28 mouse cellular contexts compared by ENCODE assay signal in the genomic region with DNA sequence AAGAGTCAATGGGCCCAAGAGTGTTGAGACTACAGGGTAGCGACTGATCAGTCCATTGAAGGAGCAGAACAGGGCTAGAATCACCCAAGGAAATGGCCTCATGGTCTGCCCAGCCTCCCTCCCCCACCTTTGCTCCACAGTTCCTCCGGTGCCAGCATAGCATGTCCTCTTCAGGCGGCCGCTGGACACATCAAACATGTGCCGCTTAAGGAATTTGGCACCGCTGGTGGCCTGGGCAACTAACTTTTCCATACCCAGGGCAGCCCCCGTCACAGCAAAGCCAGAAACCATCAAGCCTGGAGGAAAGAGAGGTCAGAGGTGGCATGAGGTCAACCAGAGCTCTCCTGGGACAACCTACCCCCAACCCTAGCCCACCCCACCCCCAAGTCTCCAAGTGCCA. TPM values are rescaled to one million over a fixed set of nuclear protein-coding genes. Genes with fewer than 3 reads are reported as not detected.
DNase-seq lines count a peak whose midpoint lies in the region; ATAC-seq and TF ChIP-seq lines count a peak whose summit lies in the region.
"Had no signal": no experiment of that assay in that cellular context is flagged by ENCODE, and none has a peak within 500 bp of the region (broad histone marks: within the 10 kb centered on the region; RNA-seq: fewer than 3 reads in every experiment).

No protein-coding gene starts in this region.

- 0 out of 2 replicates have a peak, but pooled peaks cover 1% of the 10 kb centered on the region for H3K4me1 ChIP-seq in heart, adult 2 months (ENCODE audit: control insufficient read depth, insufficient read depth, low read length)
- H3K4me1 ChIP-seq in heart, embryonic 11.5 days (ENCODE audit: control insufficient read depth, insufficient read depth, low read length), result no peaks in the 10 kb centered on the region
- H3K4me1 ChIP-seq in heart, embryonic 12.5 days (replicated peaks), result no peaks in the 10 kb centered on the region
- H3K4me1 ChIP-seq: embryonic facial prominence, embryonic 12.5 days had no signal

- peak; percentile 51 for DNase-seq in cerebellum, adult 9-11 months
- DNase-seq in cerebellum, adult 11 months, result no peak
- DNase-seq in heart, adult 2 months, result peak in 1 of 2 experiments; percentile 44
- DNase-seq in heart, postnatal 4 days, result peak; percentile 49
- DNase-seq: adrenal gland, postnatal 10 days; adrenal gland, postnatal 36 days; B cell, adult 2 months; cerebellum, adult 8-10 months; forebrain, postnatal 0 days; gastrocnemius, adult 2 months; gastrocnemius, postnatal 14 days; kidney, adult 2 months had no signal

- H3K36me3 ChIP-seq in heart, adult 2 months (ENCODE audit: control insufficient read depth, insufficient read depth, low read length), result no peaks in the 10 kb centered on the region
- H3K36me3 ChIP-seq in heart, embryonic 11.5 days (ENCODE audit: control insufficient read depth, insufficient read depth, low read length), result no peaks in the 10 kb centered on the region
- no peaks in the 10 kb centered on the region for H3K36me3 ChIP-seq in heart, embryonic 12.5 days
- H3K36me3 ChIP-seq: embryonic facial prominence, embryonic 12.5 days; embryonic facial prominence, embryonic 15.5 days; G1E; heart, embryonic 13.5 days; hindbrain, embryonic 12.5 days; hindbrain, embryonic 15.5 days had no signal

- intact Hi-C loops in heart, adult 2 months (cut with DNase I), result no loop called here

- H3K27me3 ChIP-seq in heart, adult 2 months (ENCODE audit: control insufficient read depth, insufficient read depth, low read length), result no peaks in the 10 kb centered on the region
- H3K27me3 ChIP-seq in heart, embryonic 11.5 days (ENCODE audit: control insufficient read depth, insufficient read depth, low read length), result peaks cover 48% of the 10 kb centered on the region
- H3K27me3 ChIP-seq in heart, embryonic 12.5 days (replicated peaks), result peaks cover 74% of the 10 kb centered on the region
- H3K27me3 ChIP-seq: hindbrain, embryonic 15.5 days; Patski had no signal

- H3K79me2 ChIP-seq in heart, adult 2 months (replicated peaks; ENCODE audit: control insufficient read depth, insufficient read depth, low read length), result no peaks in the 10 kb centered on the region

- no peak overlapping the region for H3K27ac ChIP-seq in heart, adult 2 months
- H3K27ac ChIP-seq in heart, embryonic 11.5 days (ENCODE audit: low read depth, low read length), result no peak overlapping the region
- H3K27ac ChIP-seq in heart, embryonic 12.5 days (ENCODE audit: poor library complexity, severe bottlenecking), result no peak overlapping the region
- H3K27ac ChIP-seq: embryonic facial prominence, embryonic 12.5 days; embryonic facial prominence, embryonic 15.5 days; gastrocnemius, adult 2 months; heart, embryonic 13.5 days; hindbrain, embryonic 12.5 days; hindbrain, embryonic 15.5 days had no signal

- no peak overlapping the region for H3K9ac ChIP-seq in heart, adult 2 months (ENCODE audit: low read depth, low read length)
- H3K9ac ChIP-seq in heart, embryonic 11.5 days (ENCODE audit: low read depth, low read length), result no peak overlapping the region
- no peak overlapping the region for H3K9ac ChIP-seq in heart, embryonic 12.5 days
- H3K9ac ChIP-seq: embryonic facial prominence, embryonic 12.5 days; embryonic facial prominence, embryonic 15.5 days; forebrain, postnatal 0 days; heart, embryonic 13.5 days; hindbrain, embryonic 12.5 days; hindbrain, embryonic 15.5 days had no signal

- 0 out of 2 replicates have a peak, but pooled peaks have one; percentile 40 for TF ChIP-seq EP300 in heart, adult 2 months (IDR thresholded peaks at IDR 0.05; ENCODE audit: insufficient read depth, low read depth, low read length)

- no peak for TF ChIP-seq POLR2A in heart, adult 2 months (IDR thresholded peaks at IDR 0.05; ENCODE audit: insufficient read depth, low read depth, low read length)

- H3K4me2 ChIP-seq in heart, embryonic 11.5 days, result no peak overlapping the region
- no peak overlapping the region for H3K4me2 ChIP-seq in heart, embryonic 12.5 days
- H3K4me2 ChIP-seq: embryonic facial prominence, embryonic 12.5 days; embryonic facial prominence, embryonic 15.5 days; heart, embryonic 13.5 days; hindbrain, embryonic 12.5 days; hindbrain, embryonic 15.5 days had no signal

- no peak for ATAC-seq in heart, embryonic 11.5 days (replicated peaks; ENCODE audit: insufficient number of reproducible peaks, low FRiP score, low TSS enrichment)
- no peak for ATAC-seq in heart, embryonic 12.5 days (ENCODE audit: insufficient number of reproducible peaks, low FRiP score)
- ATAC-seq: forebrain, embryonic 14.5 days; forebrain, postnatal 0 days; intestine, postnatal 0 days; Patski had no signal

- no peak overlapping the region for H3K4me3 ChIP-seq in heart, adult 2 months
- H3K4me3 ChIP-seq in heart, embryonic 11.5 days (ENCODE audit: low read depth, low read length), result no peak overlapping the region
- H3K4me3 ChIP-seq in heart, embryonic 12.5 days, result no peak overlapping the region
- H3K4me3 ChIP-seq: embryonic facial prominence, embryonic 12.5 days; embryonic facial prominence, embryonic 15.5 days; gastrocnemius, adult 2 months; heart, embryonic 13.5 days; hindbrain, embryonic 12.5 days; hindbrain, embryonic 15.5 days had no signal

- H3K9me3 ChIP-seq in heart, embryonic 11.5 days (replicated peaks; ENCODE audit: control insufficient read depth, low read length), result no peaks in the 10 kb centered on the region
- H3K9me3 ChIP-seq in heart, embryonic 12.5 days (replicated peaks), result no peaks in the 10 kb centered on the region
- H3K9me3 ChIP-seq: embryonic facial prominence, embryonic 12.5 days; embryonic facial prominence, embryonic 15.5 days; G1E; heart, embryonic 13.5 days; hindbrain, embryonic 12.5 days; hindbrain, embryonic 15.5 days had no signal

- TF ChIP-seq CTCF in heart, adult 2 months (IDR thresholded peaks at IDR 0.05), result no peak

- 71% methylated on average over 7 of the region's 7 CpGs for WGBS in heart, adult 2 months
- WGBS in heart, embryonic 11.5 days (ENCODE audit: insufficient replicate concordance), result 91% methylated on average over 7 of the region's 7 CpGs
- 92% methylated on average over 7 of the region's 7 CpGs for WGBS in heart, embryonic 12.5 days

RNA-seq across cellular contexts. Expression of a gene that starts 4.0 kb away (rescaled TPM):
- total RNA-seq in heart, adult 2 months (2021), result under 1 TPM; 0.23 to 0.52 TPM
- polyA plus RNA-seq in heart, adult 2 months (2012; rRNA removed), result 1.3 and 1.5 TPM in 2 replicates
- polyA plus RNA-seq in heart, embryonic 11.5 days (2014; fragmentation: Nextera tagmentation; extraction: Ambion mirVana), result 0.15 TPM in 1 of 2 replicates, not detected in the other
- 1 to 10 TPM in 1 of 2 experiments, under 1 TPM in 1; 0.61 to 1.5 TPM for total RNA-seq in heart, postnatal 4 days (2021)
- polyA plus RNA-seq in heart, embryonic 12.5 days (2016; fragmentation: Nextera tagmentation; extraction: Ambion mirVana), result not detected in 2 replicates
- total RNA-seq: adrenal gland, adult 18-20 months; adrenal gland, postnatal 10 days; adrenal gland, postnatal 36 days; CH12.LX; common myeloid progenitor, adult 5-6 weeks; G1E; gastrocnemius, adult 2 months; gastrocnemius, postnatal 14 days; hematopoietic stem cell, adult 5-6 weeks had no signal
- polyA plus RNA-seq: forebrain, embryonic 11.5 days; G1E; intestine, postnatal 0 days had no signal

RNA-seq across cellular contexts. Expression of a gene that starts 8.0 kb away (rescaled TPM):
- total RNA-seq in heart, adult 2 months (2021), result 10 to 100 TPM; 12.2 to 12.9 TPM
- polyA plus RNA-seq in heart, adult 2 months (2012; rRNA removed), result 63.3 and 64.4 TPM in 2 replicates
- polyA plus RNA-seq in heart, embryonic 11.5 days (2014; fragmentation: Nextera tagmentation; extraction: Ambion mirVana), result 2.7 and 4.3 TPM in 2 replicates
- 10 to 100 TPM; 48.7 to 52.8 TPM for total RNA-seq in heart, postnatal 4 days (2021)
- 1.9 and 2.7 TPM in 2 replicates for polyA plus RNA-seq in heart, embryonic 12.5 days (2016; fragmentation: Nextera tagmentation; extraction: Ambion mirVana)
- total RNA-seq: common myeloid progenitor, adult 5-6 weeks; hematopoietic stem cell, adult 5-6 weeks had no signal
- polyA plus RNA-seq: G1E had no signal

RNA-seq across cellular contexts. Expression of a gene that starts 17.8 kb away (rescaled TPM):
- 10 to 100 TPM; 28.4 to 31.9 TPM for total RNA-seq in heart, adult 2 months (2021)
- 12.6 and 25.7 TPM in 2 replicates for polyA plus RNA-seq in heart, adult 2 months (2012; rRNA removed)
- 8.2 and 9.1 TPM in 2 replicates for polyA plus RNA-seq in heart, embryonic 11.5 days (2014; fragmentation: Nextera tagmentation; extraction: Ambion mirVana)
- 10 to 100 TPM; 31.3 to 34.3 TPM for total RNA-seq in heart, postnatal 4 days (2021)
- 14.4 and 14.5 TPM in 2 replicates for polyA plus RNA-seq in heart, embryonic 12.5 days (2016; fragmentation: Nextera tagmentation; extraction: Ambion mirVana)
- total RNA-seq: common myeloid progenitor, adult 5-6 weeks; G1E had no signal
- polyA plus RNA-seq: G1E had no signal

RNA-seq across cellular contexts. Expression of a gene that starts 39.6 kb away (rescaled TPM):
- 1 to 10 TPM in 1 of 2 experiments, under 1 TPM in 1; 0.89 to 1.1 TPM for total RNA-seq in heart, adult 2 months (2021)
- 0.32 and 0.72 TPM in 2 replicates for polyA plus RNA-seq in heart, adult 2 months (2012; rRNA removed)
- polyA plus RNA-seq in heart, embryonic 11.5 days (2014; fragmentation: Nextera tagmentation; extraction: Ambion mirVana), result 9.1 and 9.9 TPM in 2 replicates
- 1 to 10 TPM; 5.9 to 6.3 TPM for total RNA-seq in heart, postnatal 4 days (2021)
- 9.1 and 11.5 TPM in 2 replicates for polyA plus RNA-seq in heart, embryonic 12.5 days (2016; fragmentation: Nextera tagmentation; extraction: Ambion mirVana)
- total RNA-seq: G1E; gastrocnemius, adult 2 months had no signal
- polyA plus RNA-seq: G1E had no signal

Comparison
In these comparisons a context has a peak if more than half of its experiments do, and no peak if none do; other contexts are left out.
1. RNA of a gene that starts 8.0 kb away (polyA plus RNA-seq): 63.3 to 64.4 TPM in heart, adult 2 months; 2.7 to 4.3 TPM in heart, embryonic 11.5 days and 1.9 to 2.7 TPM in heart, embryonic 12.5 days; every median in the first group is over 10 times any median in the second.